Mouse (Mus musculus) MEL (cell line): ENCODE measurements around the gene Stat6. TPM values are rescaled to one million over a fixed set of nuclear protein-coding genes. Genes with fewer than 3 reads are reported as not detected.
A peak's percentile ranks its signal among the peaks of the same experiment; 100 is the strongest.

ENCODE experiments used
- DNase-seq: peaks from one replicate; pipeline ENCODE4 v3.0.0; 2011; ENCODE audit warnings: low read depth, low spot score
- H3K27ac ChIP-seq: 2 replicates; pipeline ENCODE4 v1.5.1; 2012; ENCODE audit warnings: low read depth, mild to moderate bottlenecking, control low read depth, low read length, moderate library complexity; ENCODE audit not compliant: control insufficient read depth
- H3K27me3 ChIP-seq, 2 experiments: fragments of 150-350 bp in 1 of 2; sonication (generic) in 1 of 2; 2 replicates each; pipeline ENCODE4 v1.6.1; 2012; ENCODE audit warnings: low read length in 2 of 2, mild to moderate bottlenecking in 2 of 2, improper control_type of control experiment in 1 of 2, moderate library complexity in 1 of 2; ENCODE audit not compliant: insufficient read depth in 2 of 2, control insufficient read depth in 1 of 2
- H3K36me3 ChIP-seq, 2 experiments: 2 replicates each; pipeline ENCODE4 v1.6.1; 2012 to 2014; ENCODE audit warnings: low read length in 2 of 2, improper control_type of control experiment in 1 of 2, inconsistent platforms in 1 of 2, mild to moderate bottlenecking in 1 of 2; ENCODE audit not compliant: insufficient read depth in 2 of 2, control insufficient read depth in 1 of 2
- H3K4me1 ChIP-seq, 2 experiments: fragments of 150-350 bp in 1 of 2; sonication (generic) in 1 of 2; 2 replicates each; pipeline ENCODE4 v1.6.1; 2012; ENCODE audit warnings: low read length in 2 of 2, improper control_type of control experiment in 1 of 2, mild to moderate bottlenecking in 1 of 2; ENCODE audit not compliant: insufficient read depth in 2 of 2, control insufficient read depth in 1 of 2
- H3K4me3 ChIP-seq, 2 experiments: fragments of 150-350 bp in 1 of 2; sonication (generic) in 1 of 2; 2 replicates each; pipeline ENCODE4 v1.5.1; 2012; ENCODE audit warnings: low read depth in 2 of 2, low read length in 2 of 2, mild to moderate bottlenecking in 2 of 2, moderate library complexity in 2 of 2, control low read depth in 1 of 2, improper control_type of control experiment in 1 of 2; ENCODE audit not compliant: control insufficient read depth in 1 of 2, insufficient read depth in 1 of 2
- H3K79me2 ChIP-seq: 2 replicates; pipeline ENCODE4 v1.6.1; 2012; ENCODE audit warnings: mild to moderate bottlenecking, low read length, moderate library complexity; ENCODE audit not compliant: control insufficient read depth, poor library complexity, insufficient read depth
- H3K9ac ChIP-seq: 2 replicates; pipeline ENCODE4 v1.6.1; 2012; ENCODE audit warnings: low read depth, mild to moderate bottlenecking, control low read depth, low read length, moderate library complexity; ENCODE audit not compliant: control insufficient read depth, poor library complexity, severe bottlenecking
- H3K9me3 ChIP-seq: fragments of 150-350 bp; sonication (generic); replicated peaks from 2 replicates; pipeline ENCODE4 v1.6.1; 2012; ENCODE audit warnings: mild to moderate bottlenecking, low read length, improper control_type of control experiment, moderate library complexity; ENCODE audit not compliant: insufficient read depth
- CHD1 ChIP-seq: IDR thresholded peaks from 2 replicates; pipeline ENCODE4 v1.6.1; 2012; ENCODE audit warnings: low read depth, mild to moderate bottlenecking, inconsistent platforms, low read length, improper control_type of control experiment
- CTCF ChIP-seq, 3 experiments: IDR thresholded peaks in 2 of 3; conservative IDR thresholded peaks in 1 of 3; 2 replicates each; pipeline ENCODE4 v1.5.1; 2011 to 2012; ENCODE audit warnings: low read length in 3 of 3, low read depth in 2 of 3, mild to moderate bottlenecking in 2 of 3, improper control_type of control experiment in 1 of 3, inconsistent platforms in 1 of 3, mixed read lengths in 1 of 3, moderate library complexity in 1 of 3; ENCODE audit not compliant: control insufficient read depth in 1 of 3, insufficient read depth in 1 of 3, poor library complexity in 1 of 3, severe bottlenecking in 1 of 3
- E2F4 ChIP-seq: IDR thresholded peaks from 2 replicates; pipeline ENCODE4 v1.6.1; 2011; ENCODE audit warnings: low read depth, low read length, improper control_type of control experiment, borderline replicate concordance
- ELF1 ChIP-seq: IDR thresholded peaks from 2 replicates; pipeline ENCODE4 v1.6.1; 2014; ENCODE audit warnings: low read depth, mild to moderate bottlenecking, inconsistent platforms, low read length, improper control_type of control experiment, moderate library complexity
- EP300 ChIP-seq, 2 experiments: IDR thresholded peaks; 2 replicates each; pipeline ENCODE4 v1.6.1; 2011; ENCODE audit warnings: improper control_type of control experiment in 2 of 2, low read length in 2 of 2, low read depth in 1 of 2, mild to moderate bottlenecking in 1 of 2
- ETS1 ChIP-seq: IDR thresholded peaks from 2 replicates; pipeline ENCODE4 v1.6.1; 2012; ENCODE audit warnings: low read depth, mild to moderate bottlenecking, inconsistent platforms, low read length, improper control_type of control experiment, moderate library complexity
- GABPA ChIP-seq: IDR thresholded peaks from 2 replicates; pipeline ENCODE4 v1.6.1; 2012; ENCODE audit warnings: low read depth, mild to moderate bottlenecking, inconsistent platforms, low read length, improper control_type of control experiment, moderate library complexity
- GATA1 ChIP-seq: IDR thresholded peaks from 2 replicates; pipeline ENCODE4 v1.6.1; 2011; ENCODE audit warnings: low read depth, low read length, improper control_type of control experiment
- HCFC1 ChIP-seq: IDR thresholded peaks from 2 replicates; pipeline ENCODE4 v1.6.1; 2012; ENCODE audit warnings: low read depth, mild to moderate bottlenecking, inconsistent platforms, low read length, improper control_type of control experiment, moderate library complexity
- JUND ChIP-seq: IDR thresholded peaks from 2 replicates; pipeline ENCODE4 v1.6.1; 2011; ENCODE audit warnings: low read depth, mild to moderate bottlenecking, improper control_type of control experiment, low read length
- MAFK ChIP-seq: IDR thresholded peaks from 2 replicates; pipeline ENCODE4 v1.6.1; 2011; ENCODE audit warnings: low read depth, mild to moderate bottlenecking, low read length, improper control_type of control experiment, borderline replicate concordance
- MAX ChIP-seq: IDR thresholded peaks from 2 replicates; pipeline ENCODE4 v1.6.1; 2011; ENCODE audit warnings: low read length, improper control_type of control experiment
- MEF2A ChIP-seq: IDR thresholded peaks from 2 replicates; pipeline ENCODE4 v1.6.1; 2014; ENCODE audit warnings: low read depth, mild to moderate bottlenecking, inconsistent platforms, low read length, improper control_type of control experiment; ENCODE audit not compliant: poor library complexity, insufficient replicate concordance, severe bottlenecking; ENCODE audit errors: extremely low read depth
- MXI1 ChIP-seq: IDR thresholded peaks from 2 replicates; pipeline ENCODE4 v1.6.1; 2011; ENCODE audit warnings: mild to moderate bottlenecking, low read depth, low read length, improper control_type of control experiment
- MYB ChIP-seq: IDR thresholded peaks from 2 replicates; pipeline ENCODE4 v1.6.1; 2011; ENCODE audit warnings: mild to moderate bottlenecking, low read depth, low read length, improper control_type of control experiment
- MYC ChIP-seq: IDR thresholded peaks from 2 replicates; pipeline ENCODE4 v1.6.1; 2011; ENCODE audit warnings: low read depth, mild to moderate bottlenecking, low read length, improper control_type of control experiment, moderate library complexity
- POLR2A ChIP-seq, 2 experiments: IDR thresholded peaks; 2 replicates each; pipeline ENCODE4 v1.6.1; 2011 to 2012; ENCODE audit warnings: low read length in 2 of 2, mild to moderate bottlenecking in 2 of 2, control low read depth in 1 of 2, improper control_type of control experiment in 1 of 2, low read depth in 1 of 2, moderate library complexity in 1 of 2; ENCODE audit not compliant: control insufficient read depth in 1 of 2, insufficient read depth in 1 of 2, poor library complexity in 1 of 2
- POLR2AphosphoS5 ChIP-seq: IDR thresholded peaks from 2 replicates; pipeline ENCODE4 v1.6.1; 2012; ENCODE audit warnings: low read depth, borderline replicate concordance, mild to moderate bottlenecking, inconsistent platforms, low read length, moderate library complexity, mixed read lengths
- RAD21 ChIP-seq: IDR thresholded peaks from 2 replicates; pipeline ENCODE4 v1.6.1; 2011; ENCODE audit warnings: mild to moderate bottlenecking, low read depth, low read length, improper control_type of control experiment
- SIN3A ChIP-seq: IDR thresholded peaks from 2 replicates; pipeline ENCODE4 v1.6.1; 2012; ENCODE audit warnings: low read length, improper control_type of control experiment, inconsistent platforms
- SMC3 ChIP-seq: IDR thresholded peaks from 2 replicates; pipeline ENCODE4 v1.6.1; 2011; ENCODE audit warnings: low read depth, low read length, improper control_type of control experiment
- TAL1 ChIP-seq: IDR thresholded peaks from 2 replicates; pipeline ENCODE4 v1.6.1; 2012; ENCODE audit warnings: mild to moderate bottlenecking, inconsistent platforms, low read length, moderate library complexity, mixed read lengths
- TBP ChIP-seq: IDR thresholded peaks from 2 replicates; pipeline ENCODE4 v1.8.0; 2011; ENCODE audit warnings: low read depth, low read length, improper control_type of control experiment
- TCF12 ChIP-seq: IDR thresholded peaks from 2 replicates; pipeline ENCODE4 v1.6.1; 2014; ENCODE audit warnings: low read depth, mild to moderate bottlenecking, inconsistent platforms, low read length, improper control_type of control experiment, moderate library complexity
- UBTF ChIP-seq: IDR thresholded peaks from 2 replicates; pipeline ENCODE4 v1.6.1; 2012; ENCODE audit warnings: low read depth, mild to moderate bottlenecking, inconsistent platforms, low read length, improper control_type of control experiment, moderate library complexity, borderline replicate concordance; ENCODE audit not compliant: insufficient read depth
- USF1 ChIP-seq: IDR thresholded peaks from 2 replicates; pipeline ENCODE4 v1.6.1; 2014; ENCODE audit warnings: low read depth, mild to moderate bottlenecking, inconsistent platforms, low read length, improper control_type of control experiment, moderate library complexity
- ZKSCAN1 ChIP-seq: IDR thresholded peaks from 2 replicates; pipeline ENCODE4 v1.6.1; 2012; ENCODE audit warnings: low read depth, mild to moderate bottlenecking, inconsistent platforms, low read length, improper control_type of control experiment, moderate library complexity
- ZNF384 ChIP-seq: IDR thresholded peaks from 2 replicates; pipeline ENCODE4 v1.6.1; 2012; ENCODE audit warnings: low read depth, mild to moderate bottlenecking, inconsistent platforms, low read length, improper control_type of control experiment
- polyA plus RNA-seq, 2 experiments: library from polyadenylated mRNA; stranded (reverse) in 1 of 2; unstranded in 1 of 2; fragments of >175 nt in 1 of 2; fragments of >200 nt in 1 of 2; gene quantifications; 2 replicates each; pipeline versions ENCODE4 v1.2.1 to v1.2.4; 2012; ENCODE audit warnings: low replicate concordance in 2 of 2, low read depth in 1 of 2; ENCODE audit not compliant: insufficient read length in 2 of 2, insufficient read depth in 1 of 2, missing spikeins in 1 of 2
- total RNA-seq: library from RNA; depleted of rRNA; stranded (reverse); fragments of 300-350 nt; gene quantifications from 2 replicates; pipeline ENCODE4 v1.2.3, GENCODE M21; 2012

Stat6 gene
- total and polyA plus RNA-seq, 3 experiments = 34.9 to 50.2 TPM; not detected in 1

DNA sequence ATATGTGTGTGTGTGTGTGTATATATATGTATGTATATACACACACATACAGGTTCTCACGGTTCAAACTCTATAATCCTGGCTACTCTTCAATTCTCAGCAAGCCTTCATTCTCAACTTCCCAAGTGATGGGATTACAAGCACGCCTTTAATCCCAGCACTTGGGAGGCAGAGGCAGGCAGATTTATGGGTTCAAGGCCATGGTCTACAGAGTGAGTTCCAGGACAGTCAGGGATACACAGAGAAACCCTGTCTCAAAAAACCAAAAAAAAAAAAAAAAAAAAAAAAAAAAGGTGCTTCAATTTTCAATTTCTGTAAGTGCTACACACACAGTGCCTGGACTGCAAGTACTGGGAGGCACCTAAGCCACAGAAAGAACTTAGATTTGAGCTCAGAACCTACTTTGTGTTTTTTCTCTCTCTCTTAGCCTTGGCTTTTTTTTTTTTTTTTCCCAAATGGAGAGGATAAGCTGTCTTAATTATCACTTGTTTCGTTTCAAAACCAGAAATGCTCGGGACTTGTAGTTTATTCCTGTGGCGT is 33.1 kb downstream of the Stat6 start:
- peak overlapping the region; percentile 76 for H3K27ac ChIP-seq
- TF ChIP-seq JUND (no peak), ZNF384 (peak; percentile 84), ETS1 (no peak), TAL1 (no peak), SIN3A (no peak)
- no peak for DNase-seq
- H3K4me1 ChIP-seq = peaks cover 0 to under 1% of the 10 kb centered on the region in 2 experiments; a peak in 2 of 4 replicates
- H3K27me3 ChIP-seq = no peaks in the 10 kb centered on the region
- peaks cover 3% of the 10 kb centered on the region; the same call in 1 of the 2 replicates for H3K79me2 ChIP-seq
- H3K36me3 ChIP-seq = no peaks in the 10 kb centered on the region
- H3K9me3 ChIP-seq = no peaks in the 10 kb centered on the region
- H3K4me3 ChIP-seq = peak overlapping the region; percentile 64 to 88
- peak overlapping the region; percentile 67 for H3K9ac ChIP-seq

DNA sequence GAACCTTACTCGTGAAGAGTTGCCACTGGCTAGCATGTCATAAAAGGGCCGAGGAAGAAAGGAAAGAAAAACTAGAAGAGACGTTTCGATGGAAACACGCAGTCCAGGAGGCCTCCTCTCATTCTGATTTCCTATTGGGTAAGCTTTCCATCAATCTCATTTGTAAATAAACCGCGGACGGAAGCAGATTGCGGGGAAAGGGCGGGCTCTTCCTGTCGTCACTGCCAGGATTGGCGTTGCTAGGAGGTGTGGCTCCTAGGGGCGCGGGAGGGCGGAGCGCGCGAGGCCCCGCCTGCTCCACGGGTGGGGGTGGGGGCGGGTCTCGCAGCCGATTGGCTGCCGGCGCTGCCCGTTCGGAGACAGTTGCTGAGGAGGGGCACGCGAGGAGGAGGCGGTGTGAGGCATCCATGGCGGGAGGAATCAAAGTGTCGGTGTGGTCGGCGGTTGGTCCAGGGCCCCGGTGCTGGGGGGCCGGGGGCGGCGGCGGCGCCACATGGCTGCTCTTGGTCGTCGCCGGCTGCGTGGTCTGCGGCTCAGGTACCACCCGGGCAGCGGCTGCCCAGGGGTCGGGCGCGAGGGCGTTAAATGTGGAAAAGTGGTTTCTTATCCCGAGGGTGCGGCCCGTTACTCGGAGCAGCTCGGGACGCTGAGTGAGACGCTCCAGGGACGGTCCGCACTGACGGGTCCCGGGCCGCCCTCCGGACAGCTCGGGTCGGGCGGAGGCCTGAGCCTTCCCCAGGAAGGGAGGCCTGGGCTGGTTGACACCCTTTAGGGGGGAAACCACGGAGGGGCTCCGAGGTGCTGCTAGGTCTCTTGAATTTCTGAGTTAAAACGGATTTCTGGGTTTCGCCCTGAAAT is 34.1 kb downstream of the Stat6 start:
- H3K27ac ChIP-seq = peak overlapping the region; percentile 76
- peak overlapping the region; percentile 84 for H3K9ac ChIP-seq
- peaks cover 3% of the 10 kb centered on the region; the same call in 1 of the 2 replicates for H3K79me2 ChIP-seq
- no peaks in the 10 kb centered on the region for H3K27me3 ChIP-seq
- DNase-seq = peak; percentile 99
- H3K4me3 ChIP-seq = peak overlapping the region; percentile 77 to 88
- H3K9me3 ChIP-seq = no peaks in the 10 kb centered on the region
- no peaks in the 10 kb centered on the region for H3K36me3 ChIP-seq
- no peaks in the 10 kb centered on the region; a peak in 1 of 4 replicates for H3K4me1 ChIP-seq
- TF ChIP-seq HCFC1 (peak; percentile 89), UBTF (0 out of 2 replicates have a peak, but pooled peaks have one; percentile 34), MXI1 (peak; percentile 95), MAFK (no peak), TCF12 (no peak), E2F4 (no peak), MAX (peak; percentile 80), ZKSCAN1 (no peak), JUND (no peak), ZNF384 (no peak), POLR2AphosphoS5 (no peak), SIN3A (peak; percentile 99), ELF1 (peak; percentile 58; the same call in 1 of the 2 replicates), GABPA (no peak), USF1 (0 out of 2 replicates have a peak, but pooled peaks have one; percentile 25), TBP (peak; percentile 50; the same call in 1 of the 2 replicates), TAL1 (no peak), GATA1 (no peak), MYC (0 out of 2 replicates have a peak, but pooled peaks have one; percentile 35), EP300 (IDR thresholded peaks at IDR 0.05; ENCODE audit: low read depth in 1 of 2, low read length in 2 of 2) (no peak), MYB (0 out of 2 replicates have a peak, but pooled peaks have one; percentile 29), CHD1 (no peak), CTCF (IDR thresholded peaks at IDR 0.05 in 2 of 3, conservative IDR thresholded peaks at IDR 0.05 in 1 of 3; ENCODE audit: control insufficient read depth in 1 of 3, insufficient read depth in 1 of 3, low read depth in 2 of 3, low read length in 3 of 3, poor library complexity in 1 of 3, severe bottlenecking in 1 of 3) (no peak), POLR2A (IDR thresholded peaks at IDR 0.05; ENCODE audit: control insufficient read depth in 1 of 2, insufficient read depth in 1 of 2, low read depth in 1 of 2, low read length in 2 of 2, poor library complexity in 1 of 2) (peak; percentile 31 to 68; a peak in 2 of 4 replicates), RAD21 (no peak), MEF2A (no peak), SMC3 (no peak)
